Mouse (Mus musculus) heart, adult 2 months (tissue): ENCODE results near the gene Smad6. TPM values are rescaled to one million over a fixed set of nuclear protein-coding genes. Genes with fewer than 3 reads are reported as not detected.

ENCODE experiments used
- DNase-seq, 2 experiments: peaks; one replicate each; pipeline ENCODE4 v3.0.0; 2021
- H3K27ac ChIP-seq: fragments of 200-600 bp; 2 replicates; pipeline ENCODE4 v1.8.1; 2022
- H3K27me3 ChIP-seq: fragments of 200-500 bp; 2 replicates; pipeline ENCODE4 v1.6.1; 2012; ENCODE audit warnings: mild to moderate bottlenecking, low read length, inconsistent platforms, mixed read lengths; ENCODE audit not compliant: control insufficient read depth, insufficient read depth
- H3K36me3 ChIP-seq: fragments of 200-500 bp; 2 replicates; pipeline ENCODE4 v1.6.1; 2012; ENCODE audit warnings: low read length, inconsistent platforms; ENCODE audit not compliant: control insufficient read depth, insufficient read depth
- H3K4me1 ChIP-seq: fragments of 200-500 bp; 2 replicates; pipeline ENCODE4 v1.6.1; 2011; ENCODE audit warnings: low read length; ENCODE audit not compliant: control insufficient read depth, insufficient read depth
- H3K4me3 ChIP-seq: fragments of 200-600 bp; 2 replicates; pipeline ENCODE4 v1.8.1; 2022
- H3K79me2 ChIP-seq: fragments of 200-500 bp; replicated peaks from 2 replicates; pipeline ENCODE4 v1.6.1; 2012; ENCODE audit warnings: mild to moderate bottlenecking, inconsistent platforms, low read length, moderate library complexity, mixed read lengths; ENCODE audit not compliant: control insufficient read depth, insufficient read depth
- H3K9ac ChIP-seq: fragments of 200-500 bp; 2 replicates; pipeline ENCODE4 v1.6.1; 2012; ENCODE audit warnings: low read depth, mild to moderate bottlenecking, control low read depth, inconsistent platforms, low read length, mixed read lengths
- CTCF ChIP-seq: fragments of 200-600 bp; IDR thresholded peaks from 2 replicates; pipeline ENCODE4 v1.8.1; 2022; ENCODE audit warnings: antibody characterized with exemption, mild to moderate bottlenecking, moderate library complexity
- EP300 ChIP-seq: fragments of 200-500 bp; IDR thresholded peaks from 2 replicates; pipeline ENCODE4 v1.6.1; 2011; ENCODE audit warnings: low read depth, low read length, control low read depth; ENCODE audit not compliant: insufficient read depth
- POLR2A ChIP-seq: fragments of 200-500 bp; IDR thresholded peaks from 2 replicates; pipeline ENCODE4 v1.6.1; 2011; ENCODE audit warnings: mild to moderate bottlenecking, low read depth, low read length, control low read depth; ENCODE audit not compliant: insufficient read depth
- WGBS: fragments of 180-500 bp; shearing (Covaris S2); methylation state at CpG from one replicate; pipeline ENCODE4 v1.1.7; 2018; 5-methylcytosine and 5-hydroxymethylcytosine counted together
- intact Hi-C: fragments of 180-260 bp; cut with DNase I; formaldehyde crosslinking; loops from one replicate; pipeline ENCODE4 v1.15.1; 2025
- polyA plus RNA-seq: library from polyadenylated mRNA; depleted of rRNA; stranded (reverse); fragments of >200 nt; gene quantifications from 2 replicates; pipeline ENCODE4 v1.2.3, GENCODE M21; 2012
- total RNA-seq, 2 experiments: library from RNA; stranded (reverse); gene quantifications; 2 replicates each; pipeline ENCODE4 v1.2.3; 2021

Smad6 gene
- total and polyA plus RNA-seq, 3 experiments = 11.0 to 15.1 (median 14.7) TPM

GRCm38 (mm10) chr9:63959129-63959932 is 62.5 kb downstream of the Smad6 start:
- Histone ChIP-seq H3K4me3 (peak overlapping the region; percentile 37), H3K79me2 (no peaks in the 10 kb centered on the region), H3K36me3 (no peaks in the 10 kb centered on the region), H3K27ac (peak overlapping the region; percentile 60), H3K27me3 (no peaks in the 10 kb centered on the region), H3K4me1 (peaks cover 30% of the 10 kb centered on the region), H3K9ac (0 out of 2 replicates have a peak overlapping the region, but pooled peaks have one; percentile 2)
- peak; percentile 64 to 76 for DNase-seq
- 52% methylated on average over 17 of the region's 17 CpGs for WGBS
- TF ChIP-seq POLR2A = no peak
- TF ChIP-seq CTCF = peak; percentile 84
- TF ChIP-seq EP300 = 0 out of 2 replicates have a peak, but pooled peaks have one; percentile 50
- intact Hi-C loops = loop anchor here (2.0 to 5.0 kb wide), 2 partner anchors 33 to 61 kb away; no protein-coding TSS in a partner anchor

- H3K27ac ChIP-seq = peak overlapping the region; percentile 62
- peaks cover 27% of the 10 kb centered on the region for H3K4me1 ChIP-seq
- TF ChIP-seq POLR2A (no peak), CTCF (no peak), EP300 (no peak)
- H3K36me3 ChIP-seq = no peaks in the 10 kb centered on the region
- peak overlapping the region; percentile 37 for H3K4me3 ChIP-seq
- peak; percentile 77 to 78 for DNase-seq
- H3K79me2 ChIP-seq = no peaks in the 10 kb centered on the region
- intact Hi-C loops = loop anchor here (2.0 to 5.0 kb wide), 2 partner anchors 34 to 62 kb away; no protein-coding TSS in a partner anchor
- no peak overlapping the region for H3K9ac ChIP-seq
- H3K27me3 ChIP-seq = no peaks in the 10 kb centered on the region
- 13% methylated on average over 15 of the region's 15 CpGs for WGBS
Observed at GRCm38 (mm10) chr9:63958337-63959030, 63.4 kb downstream of the Smad6 start.

- Histone ChIP-seq H3K36me3 (no peaks in the 10 kb centered on the region), H3K4me1 (peaks cover 26% of the 10 kb centered on the region), H3K9ac (no peak overlapping the region), H3K4me3 (no peak overlapping the region), H3K79me2 (no peaks in the 10 kb centered on the region), H3K27me3 (no peaks in the 10 kb centered on the region), H3K27ac (peak overlapping the region; percentile 46)
- no peak for DNase-seq
- WGBS = 60% methylated on average over 11 of the region's 11 CpGs
- TF ChIP-seq EP300 = no peak
- no peak for TF ChIP-seq POLR2A
- TF ChIP-seq CTCF = no peak
- intact Hi-C loops = loop anchor here (2.0 to 5.0 kb wide), 3 partner anchors 35 to 63 kb away; no protein-coding TSS in a partner anchor
Observed at GRCm38 (mm10) chr9:63957647-63958185, 64.1 kb downstream of the Smad6 start.

- H3K36me3 ChIP-seq = no peaks in the 10 kb centered on the region
- no peak for TF ChIP-seq POLR2A
- peak; percentile 71; the same call in 1 of the 2 replicates for TF ChIP-seq EP300
- peak; percentile 98 for TF ChIP-seq CTCF
- H3K27me3 ChIP-seq = no peaks in the 10 kb centered on the region
- peaks cover 23% of the 10 kb centered on the region for H3K4me1 ChIP-seq
- DNase-seq = peak; percentile 71 to 84
- H3K27ac ChIP-seq = 0 out of 2 replicates have a peak overlapping the region, but pooled peaks have one; percentile 17
- intact Hi-C loops = loop anchor here (1.0 to 5.0 kb wide), 3 partner anchors 36 to 131 kb away; no protein-coding TSS in a partner anchor
- 32% methylated on average over 9 of the region's 9 CpGs for WGBS
- H3K79me2 ChIP-seq = no peaks in the 10 kb centered on the region
- H3K9ac ChIP-seq = no peak overlapping the region
- H3K4me3 ChIP-seq = no peak overlapping the region
Observed at GRCm38 (mm10) chr9:63956052-63956451, 65.8 kb downstream of the Smad6 start.

- no peak for TF ChIP-seq EP300
- TF ChIP-seq POLR2A = no peak
- no peak for TF ChIP-seq CTCF
- no peak overlapping the region for H3K27ac ChIP-seq
- H3K27me3 ChIP-seq = no peaks in the 10 kb centered on the region
- H3K4me1 ChIP-seq = peaks cover 6% of the 10 kb centered on the region
- no peaks in the 10 kb centered on the region for H3K79me2 ChIP-seq
- H3K9ac ChIP-seq = no peak overlapping the region
- no peaks in the 10 kb centered on the region for H3K36me3 ChIP-seq
- intact Hi-C loops = no loop called here
- H3K4me3 ChIP-seq = no peak overlapping the region
- DNase-seq = no peak
- WGBS = 83% methylated on average over 35 of the region's 35 CpGs
Observed at GRCm38 (mm10) chr9:63953691-63954090, 68.2 kb downstream of the Smad6 start.

GRCm38 (mm10) chr9:63952591-63952990 is 69.3 kb downstream of the Smad6 start:
- Histone ChIP-seq H3K36me3 (no peaks in the 10 kb centered on the region), H3K9ac (no peak overlapping the region), H3K4me1 (no peaks in the 10 kb centered on the region), H3K79me2 (no peaks in the 10 kb centered on the region), H3K27ac (no peak overlapping the region), H3K4me3 (no peak overlapping the region), H3K27me3 (no peaks in the 10 kb centered on the region)
- DNase-seq = no peak
- intact Hi-C loops = no loop called here
- TF ChIP-seq CTCF = no peak
- TF ChIP-seq EP300 = no peak
- TF ChIP-seq POLR2A = no peak
- 90% methylated on average over 2 of the region's 2 CpGs for WGBS
